Mouse (Mus musculus): Measurements from ENCODE around the gene Zfp260.
A peak's percentile ranks its signal among the peaks of the same experiment; 100 is the strongest.

Gene Zfp260

GRCm38 (mm10) chr7:30129900-30130299 lies 35.3 kb downstream of the Zfp260 start:
- no peak for DNase-seq

GRCm38 (mm10) chr7:30132396-30132795 lies 37.8 kb downstream of the Zfp260 start:
- DNase-seq: no peak

- DNase-seq: peak in 1 of 2 experiments; percentile 45
These were observed 42.2 kb downstream of the Zfp260 start for GRCm38 (mm10) chr7:30136826-30137225.

GRCm38 (mm10) chr7:30143170-30143554 lies 48.6 kb downstream of the Zfp260 start:
- no peak for DNase-seq

- DNase-seq: peak; percentile 45 to 71
These were observed 49.1 kb downstream of the Zfp260 start for GRCm38 (mm10) chr7:30143555-30144209.

- no peak for DNase-seq
These were observed 52.4 kb downstream of the Zfp260 start for GRCm38 (mm10) chr7:30147011-30147410.

- no peak for DNase-seq
These were observed 59.5 kb downstream of the Zfp260 start for GRCm38 (mm10) chr7:30154040-30154439.

- no peak for DNase-seq
These were observed 60.9 kb downstream of the Zfp260 start for GRCm38 (mm10) chr7:30155507-30155906.
